Mouse (Mus musculus): ENCODE data around the gene Repin1.
A peak's percentile ranks its signal among the peaks of the same experiment; 100 is the strongest.

Repin1 gene

GRCm38 (mm10) chr6:48627511-48627924 is 33.8 kb downstream of the Repin1 start:
- no peak for DNase-seq

GRCm38 (mm10) chr6:48628377-48628776 is 34.7 kb downstream of the Repin1 start:
- DNase-seq = peak; percentile 26

- peak; percentile 67 for DNase-seq
Observed at GRCm38 (mm10) chr6:48628808-48629660, 35.4 kb downstream of the Repin1 start.

GRCm38 (mm10) chr6:48629661-48630034 is 36.0 kb downstream of the Repin1 start:
- peak; percentile 58 for DNase-seq

- DNase-seq = no peak
Observed at GRCm38 (mm10) chr6:48630831-48631230, 37.1 kb downstream of the Repin1 start.

GRCm38 (mm10) chr6:48635105-48635504 is 41.4 kb downstream of the Repin1 start:
- DNase-seq = no peak

- no peak for DNase-seq
Observed at GRCm38 (mm10) chr6:48636515-48636914, 42.8 kb downstream of the Repin1 start.

- DNase-seq = no peak
Observed at GRCm38 (mm10) chr6:48637811-48638500, 44.3 kb downstream of the Repin1 start.

- no peak for DNase-seq
Observed at GRCm38 (mm10) chr6:48638553-48638952, 44.9 kb downstream of the Repin1 start.

GRCm38 (mm10) chr6:48641391-48641790 is 47.7 kb downstream of the Repin1 start:
- DNase-seq = no peak

- no peak for DNase-seq
Observed at GRCm38 (mm10) chr6:48642764-48643292, 49.1 kb downstream of the Repin1 start.

GRCm38 (mm10) chr6:48645660-48646308 is 52.1 kb downstream of the Repin1 start:
- DNase-seq = no peak

GRCm38 (mm10) chr6:48646309-48646690 is 52.6 kb downstream of the Repin1 start:
- no peak for DNase-seq

- DNase-seq = no peak
Observed at GRCm38 (mm10) chr6:48646995-48647394, 53.3 kb downstream of the Repin1 start, which contains the start of gene Gimap8. Gene Gimap8, plus strand, starts transcription at chr6:48647234.

GRCm38 (mm10) chr6:48647611-48648010 is 53.9 kb downstream of the Repin1 start:
- DNase-seq = no peak

Data from cerebellum, adult 11-12 months (tissue).